Mouse (Mus musculus): ENCODE results near the gene Bmf. TPM values are rescaled to one million over a fixed set of nuclear protein-coding genes. Genes with fewer than 3 reads are reported as not detected.

Bmf gene
- total RNA-seq, 4 experiments from 2014 or later: 2.0 to 8.6 (median 4.1) TPM

- DNase-seq (ENCODE audit: low spot score in 2 of 2): no peak
Observed at GRCm38 (mm10) chr2:118512418-118513377, 36.8 kb downstream of the Bmf start.

GRCm38 (mm10) chr2:118511779-118512417 is 37.6 kb downstream of the Bmf start:
- no peak for DNase-seq (ENCODE audit: low spot score in 2 of 2)

GRCm38 (mm10) chr2:118510447-118511310 is 38.8 kb downstream of the Bmf start:
- peak; percentile 92 to 93 for DNase-seq (ENCODE audit: low spot score in 2 of 2)

GRCm38 (mm10) chr2:118509688-118510446 is 39.6 kb downstream of the Bmf start:
- DNase-seq (ENCODE audit: low spot score in 2 of 2): no peak

GRCm38 (mm10) chr2:118507126-118507525 is 42.4 kb downstream of the Bmf start:
- DNase-seq (ENCODE audit: low spot score in 2 of 2): no peak

- DNase-seq (ENCODE audit: low spot score in 2 of 2): no peak
Observed at GRCm38 (mm10) chr2:118500191-118500590, 49.3 kb downstream of the Bmf start.

GRCm38 (mm10) chr2:118499135-118499961 is 50.1 kb downstream of the Bmf start:
- no peak for DNase-seq (ENCODE audit: low spot score in 2 of 2)

GRCm38 (mm10) chr2:118498476-118498875 is 51.0 kb downstream of the Bmf start:
- no peak for DNase-seq (ENCODE audit: low spot score in 2 of 2)

- DNase-seq (ENCODE audit: low spot score in 2 of 2): no peak
Observed at GRCm38 (mm10) chr2:118497890-118498289, 51.6 kb downstream of the Bmf start.

GRCm38 (mm10) chr2:118495024-118495423 is 54.5 kb downstream of the Bmf start:
- no peak for DNase-seq (ENCODE audit: low spot score in 2 of 2)

GRCm38 (mm10) chr2:118491741-118492395 is 57.6 kb downstream of the Bmf start:
- DNase-seq (ENCODE audit: low spot score in 2 of 2): no peak

- DNase-seq (ENCODE audit: low spot score in 2 of 2): no peak
Observed at GRCm38 (mm10) chr2:118491281-118491731, 58.2 kb downstream of the Bmf start.

GRCm38 (mm10) chr2:118490241-118491091 is 59.0 kb downstream of the Bmf start:
- no peak for DNase-seq (ENCODE audit: low spot score in 2 of 2)

- no peak for DNase-seq (ENCODE audit: low spot score in 2 of 2)
Observed at GRCm38 (mm10) chr2:118487806-118488205, 61.7 kb downstream of the Bmf start.

GRCm38 (mm10) chr2:118486933-118487332 is 62.6 kb downstream of the Bmf start:
- peak in 1 of 2 experiments; percentile 66 for DNase-seq (ENCODE audit: low spot score in 2 of 2)

GRCm38 (mm10) chr2:118485415-118485814 is 64.1 kb downstream of the Bmf start:
- no peak for DNase-seq (ENCODE audit: low spot score in 2 of 2)

GRCm38 (mm10) chr2:118484386-118484898 is 65.0 kb downstream of the Bmf start:
- no peak for DNase-seq (ENCODE audit: low spot score in 2 of 2)

- DNase-seq (ENCODE audit: low spot score in 2 of 2): no peak
Observed at GRCm38 (mm10) chr2:118483032-118483431, 66.5 kb downstream of the Bmf start.

All from layer of hippocampus, adult 8-10 months (tissue).